Mouse (Mus musculus) thymus, adult 2 months (tissue): ENCODE measurements around the gene Ascc2. TPM values are rescaled to one million over a fixed set of nuclear protein-coding genes. Genes with fewer than 3 reads are reported as not detected.
"Not testable (repeated sequence)": the region's sequence is repeated elsewhere in the genome, so short reads cannot be mapped to it uniquely, and the experiment has no call there.

Experiments
- DNase-seq: peaks from one replicate; pipeline ENCODE4 v3.0.0; 2021
- H3K27ac ChIP-seq: fragments of 200-500 bp; 2 replicates; pipeline ENCODE4 v1.5.1; 2012; ENCODE audit warnings: low read length, control low read depth; ENCODE audit not compliant: control insufficient read depth, insufficient read depth
- H3K27me3 ChIP-seq: fragments of 200-500 bp; 2 replicates; pipeline ENCODE4 v1.6.1; 2012; ENCODE audit warnings: mild to moderate bottlenecking, low read length, moderate library complexity, mixed read lengths; ENCODE audit not compliant: control insufficient read depth, insufficient read depth
- H3K36me3 ChIP-seq: fragments of 200-500 bp; 2 replicates; pipeline ENCODE4 v1.6.1; 2012; ENCODE audit warnings: mild to moderate bottlenecking, low read length, moderate library complexity; ENCODE audit not compliant: control insufficient read depth, insufficient read depth
- H3K4me1 ChIP-seq: fragments of 200-500 bp; replicated peaks from 2 replicates; pipeline ENCODE4 v1.6.1; 2012; ENCODE audit warnings: low read length; ENCODE audit not compliant: control insufficient read depth, insufficient read depth
- H3K4me3 ChIP-seq: fragments of 200-500 bp; 2 replicates; pipeline ENCODE4 v1.5.1; 2012; ENCODE audit warnings: mild to moderate bottlenecking, low read length, control low read depth, moderate library complexity; ENCODE audit not compliant: control insufficient read depth, insufficient read depth
- CTCF ChIP-seq: fragments of 200-500 bp; IDR thresholded peaks from 2 replicates; pipeline ENCODE4 v1.5.1; 2012; ENCODE audit warnings: mild to moderate bottlenecking, control low read depth, low read length, moderate library complexity, borderline replicate concordance; ENCODE audit not compliant: control insufficient read depth, poor library complexity, insufficient read depth; ENCODE audit errors: extremely low read depth
- POLR2A ChIP-seq: fragments of 200-500 bp; IDR thresholded peaks from 2 replicates; pipeline ENCODE4 v1.6.1; 2012; ENCODE audit warnings: mild to moderate bottlenecking, low read length, control low read depth, moderate library complexity; ENCODE audit not compliant: control insufficient read depth, poor library complexity, insufficient read depth; ENCODE audit errors: extremely low read depth
- WGBS: fragments of 180-500 bp; shearing (Covaris S2); methylation state at CpG from one replicate; pipeline ENCODE4 v1.1.7; 2018; 5-methylcytosine and 5-hydroxymethylcytosine counted together
- polyA plus RNA-seq: library from polyadenylated mRNA; depleted of rRNA; stranded (reverse); fragments of >200 nt; gene quantifications from 2 replicates; pipeline ENCODE4 v1.2.3, GENCODE M21; 2012

Ascc2 gene
- polyA plus RNA-seq, 1 experiment, result 26.0 TPM

DNA sequence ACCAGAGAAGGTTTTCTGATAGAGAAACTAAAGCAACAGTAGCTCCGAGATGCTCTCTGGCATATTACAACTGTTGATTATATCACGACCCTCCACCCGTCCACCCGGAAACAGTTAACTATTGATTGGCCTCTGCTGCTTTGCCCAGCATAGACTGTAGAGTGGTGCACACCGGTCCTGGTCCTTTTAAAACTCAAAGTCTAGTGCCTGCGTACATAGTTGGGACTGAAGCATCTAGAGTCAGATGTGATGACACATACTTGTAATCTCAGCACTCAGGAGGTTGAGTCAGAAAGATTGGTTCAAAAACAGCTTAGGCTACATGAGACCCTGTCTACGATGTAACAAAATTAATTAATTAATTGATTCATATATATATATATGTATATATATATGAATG is 714 bp downstream of the Ascc2 start:
- TF ChIP-seq POLR2A (no peak), CTCF (no peak)
- peaks cover 5% of the 10 kb centered on the region; the same call in 1 of the 2 replicates for H3K4me1 ChIP-seq
- H3K36me3 ChIP-seq, result no peaks in the 10 kb centered on the region
- H3K27ac ChIP-seq, result no peak overlapping the region
- H3K4me3 ChIP-seq, result no peak overlapping the region
- 16% methylated on average over 7 of the region's 7 CpGs for WGBS
- no peaks in the 10 kb centered on the region for H3K27me3 ChIP-seq
- DNase-seq, result no peak

- no peak overlapping the region for H3K27ac ChIP-seq
- H3K36me3 ChIP-seq, result no peaks in the 10 kb centered on the region
- TF ChIP-seq POLR2A, result no peak
- TF ChIP-seq CTCF, result no peak
These were observed 3.6 kb downstream of the Ascc2 start for GRCm38 (mm10) chr11:4641185-4641584.

DNA sequence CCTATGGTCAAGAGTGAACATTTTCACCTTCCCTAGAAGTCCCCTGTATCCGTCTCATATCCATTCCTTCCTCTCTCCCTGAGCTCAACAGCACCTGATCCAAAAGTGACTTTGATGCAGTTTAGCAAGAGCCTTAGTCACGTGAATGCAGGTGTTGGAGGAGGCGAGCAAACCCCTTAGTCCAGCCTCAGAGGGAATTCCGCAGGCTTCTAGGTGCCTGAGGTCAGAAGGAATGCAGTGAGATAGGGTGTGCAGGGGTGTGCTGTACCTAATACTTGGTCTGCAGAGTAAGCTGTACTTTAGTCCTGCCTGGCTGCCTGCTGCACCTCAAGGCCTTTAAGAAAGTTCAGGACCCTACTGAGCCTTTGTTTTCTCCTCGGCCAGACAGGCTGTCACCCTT is 6.2 kb downstream of the Ascc2 start:
- 98% methylated on average over 5 of the region's 5 CpGs for WGBS
- TF ChIP-seq POLR2A, result no peak
- TF ChIP-seq CTCF, result no peak
- H3K36me3 ChIP-seq, result peaks cover 6% of the 10 kb centered on the region; the same call in 1 of the 2 replicates
- H3K27ac ChIP-seq, result no peak overlapping the region
- DNase-seq, result no peak
- H3K4me1 ChIP-seq, result peaks cover 5% of the 10 kb centered on the region; the same call in 1 of the 2 replicates
- H3K4me3 ChIP-seq, result no peak overlapping the region
- no peaks in the 10 kb centered on the region for H3K27me3 ChIP-seq

More at GRCm38 (mm10) chr11:4641185-4641584, 3.6 kb downstream of the Ascc2 start:
- Histone ChIP-seq H3K4me3 (no peak overlapping the region), H3K4me1 (peaks cover 5% of the 10 kb centered on the region; the same call in 1 of the 2 replicates), H3K27me3 (no peaks in the 10 kb centered on the region)
- DNase-seq, result no peak

DNA sequence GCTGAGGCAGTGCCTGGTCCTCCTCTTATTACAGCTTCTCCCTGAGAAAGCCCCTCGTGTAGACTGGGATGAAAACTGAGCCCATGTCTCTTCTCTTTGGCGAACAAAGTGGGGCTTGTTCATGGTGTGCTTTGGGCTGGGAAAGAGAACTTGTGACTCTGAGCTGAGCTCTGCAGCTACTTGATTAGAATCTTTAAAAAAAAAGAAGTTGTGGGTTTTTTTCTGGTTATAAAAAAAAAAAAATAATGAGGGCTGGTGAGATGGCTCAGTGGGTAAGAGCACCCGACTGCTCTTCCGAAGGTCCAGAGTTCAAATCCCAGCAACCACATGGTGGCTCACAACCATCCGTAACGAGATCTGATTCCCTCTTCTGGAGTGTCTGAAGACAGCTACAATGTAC is 7.6 kb downstream of the Ascc2 start:
- not testable (repeated sequence) for DNase-seq, H3K4me3 ChIP-seq, H3K27me3 ChIP-seq, H3K27ac ChIP-seq, H3K4me1 ChIP-seq
- WGBS, result 94% methylated on average over 6 of the region's 6 CpGs
- peaks cover 19% of the 10 kb centered on the region for H3K36me3 ChIP-seq

GRCm38 (mm10) chr11:4646409-4646808 is 8.9 kb downstream of the Ascc2 start:
- 96% methylated on average over 9 of the region's 9 CpGs for WGBS
- H3K36me3 ChIP-seq, result peaks cover 25% of the 10 kb centered on the region

GRCm38 (mm10) chr11:4659818-4660217 is 22.3 kb downstream of the Ascc2 start:
- 96% methylated on average over 1 of the region's 1 CpGs for WGBS
- Histone ChIP-seq H3K4me1 (no peaks in the 10 kb centered on the region), H3K27ac (no peak overlapping the region), H3K27me3 (no peaks in the 10 kb centered on the region), H3K36me3 (peaks cover 13% of the 10 kb centered on the region; the same call in 1 of the 2 replicates), H3K4me3 (no peak overlapping the region)
- no peak for DNase-seq
- no peak for TF ChIP-seq POLR2A
- TF ChIP-seq CTCF, result no peak

More at GRCm38 (mm10) chr11:4646409-4646808, 8.9 kb downstream of the Ascc2 start:
- Histone ChIP-seq H3K27me3 (no peaks in the 10 kb centered on the region), H3K27ac (no peak overlapping the region), H3K4me3 (no peak overlapping the region), H3K4me1 (no peaks in the 10 kb centered on the region)
- DNase-seq, result no peak
- TF ChIP-seq POLR2A (no peak), CTCF (no peak)

- TF ChIP-seq CTCF (no peak), POLR2A (no peak)
- no peaks in the 10 kb centered on the region for H3K4me1 ChIP-seq
- 97% methylated on average over 7 of the region's 7 CpGs for WGBS
- H3K27me3 ChIP-seq, result no peaks in the 10 kb centered on the region
- H3K27ac ChIP-seq, result no peak overlapping the region
- DNase-seq, result no peak
- H3K36me3 ChIP-seq, result peaks cover 13% of the 10 kb centered on the region; the same call in 1 of the 2 replicates
- H3K4me3 ChIP-seq, result no peak overlapping the region
These were observed 22.9 kb downstream of the Ascc2 start for GRCm38 (mm10) chr11:4660309-4661025.

GRCm38 (mm10) chr11:4661324-4661723 is 23.8 kb downstream of the Ascc2 start:
- DNase-seq, result no peak
- Histone ChIP-seq H3K27ac (no peak overlapping the region), H3K4me3 (no peak overlapping the region), H3K36me3 (peaks cover 13% of the 10 kb centered on the region; the same call in 1 of the 2 replicates), H3K27me3 (no peaks in the 10 kb centered on the region), H3K4me1 (no peaks in the 10 kb centered on the region)
- 81% methylated on average over 4 of the region's 4 CpGs for WGBS
- no peak for TF ChIP-seq POLR2A
- TF ChIP-seq CTCF, result no peak
